Mouse (Mus musculus) myocyte (in vitro differentiated cells): ENCODE results near the gene Asb17. TPM values are rescaled to one million over a fixed set of nuclear protein-coding genes. Genes with fewer than 3 reads are reported as not detected.
"Not testable (repeated sequence)": the region's sequence is repeated elsewhere in the genome, so short reads cannot be mapped to it uniquely, and the experiment has no call there.

Experiments
- H3K27me3 ChIP-seq: one replicate; pipeline ENCODE4 v1.6.1; 2011; ENCODE audit not compliant: control insufficient read depth, insufficient read depth, insufficient read length
- H3K36me3 ChIP-seq: one replicate; pipeline ENCODE4 v1.6.1; 2011; ENCODE audit not compliant: control insufficient read depth, insufficient read depth
- H3K4me2 ChIP-seq: one replicate; pipeline ENCODE4 v1.6.1; 2011; ENCODE audit warnings: low read depth, control low read depth
- H3K4me3 ChIP-seq: one replicate; pipeline ENCODE4 v1.5.1; 2011; ENCODE audit warnings: mild to moderate bottlenecking, control low read depth, moderate library complexity
- H3K79me2 ChIP-seq: one replicate; pipeline ENCODE4 v1.6.1; 2011; ENCODE audit not compliant: control insufficient read depth, insufficient read depth
- H3ac ChIP-seq: one replicate; pipeline ENCODE4 v1.6.1; 2011; ENCODE audit not compliant: control insufficient read depth, insufficient read length
- CEBPB ChIP-seq: IDR thresholded peaks from 2 replicates; pipeline ENCODE4 v1.6.1; 2011; ENCODE audit warnings: mild to moderate bottlenecking, moderate library complexity; ENCODE audit not compliant: poor library complexity, insufficient read depth, severe bottlenecking
- E2F4 ChIP-seq: IDR thresholded peaks from one replicate; pipeline ENCODE4 v1.6.1; 2011; ENCODE audit warnings: mild to moderate bottlenecking, control low read depth, moderate library complexity; ENCODE audit not compliant: insufficient read depth
- MAX ChIP-seq: IDR thresholded peaks from one replicate; pipeline ENCODE4 v1.6.1; 2011; ENCODE audit warnings: low read depth, mild to moderate bottlenecking, control low read depth
- MYOD1 ChIP-seq, 3 experiments: IDR thresholded peaks; one replicate each; pipeline ENCODE4 v1.6.1; 2011; ENCODE audit warnings: control low read depth in 2 of 3, low read depth in 2 of 3, mild to moderate bottlenecking in 2 of 3, moderate library complexity in 1 of 3; ENCODE audit not compliant: insufficient read length in 2 of 3, control insufficient read depth in 1 of 3
- MYOG ChIP-seq, 3 experiments: IDR thresholded peaks; one replicate each; pipeline ENCODE4 v1.6.1; 2011; ENCODE audit warnings: control low read depth in 2 of 3, low read depth in 2 of 3, mild to moderate bottlenecking in 2 of 3; ENCODE audit not compliant: insufficient read length in 2 of 3, control insufficient read depth in 1 of 3, insufficient read depth in 1 of 3
- POLR2A ChIP-seq: IDR thresholded peaks from one replicate; pipeline ENCODE4 v1.6.1; 2011; ENCODE audit warnings: low read depth, mild to moderate bottlenecking, control low read depth, moderate library complexity; ENCODE audit not compliant: insufficient read length
- POLR2AphosphoS2 ChIP-seq: IDR thresholded peaks from one replicate; pipeline ENCODE4 v1.6.1; 2011; ENCODE audit warnings: low read depth, control low read depth; ENCODE audit not compliant: insufficient read length
- REST ChIP-seq: IDR thresholded peaks from one replicate; pipeline ENCODE4 v1.6.1; 2011; ENCODE audit warnings: mild to moderate bottlenecking, control low read depth, moderate library complexity; ENCODE audit not compliant: insufficient read depth, insufficient read length
- SRF ChIP-seq: IDR thresholded peaks from one replicate; pipeline ENCODE4 v1.6.1; 2011; ENCODE audit warnings: low read depth; ENCODE audit not compliant: control insufficient read depth, insufficient read length
- TCF12 ChIP-seq: IDR thresholded peaks from one replicate; pipeline ENCODE4 v1.6.1; 2011; ENCODE audit warnings: mild to moderate bottlenecking, control low read depth; ENCODE audit not compliant: poor library complexity, insufficient read depth, severe bottlenecking
- TCF3 ChIP-seq: IDR thresholded peaks from one replicate; pipeline ENCODE4 v1.6.1; 2011; ENCODE audit warnings: low read depth, control low read depth; ENCODE audit not compliant: insufficient read length
- USF1 ChIP-seq: IDR thresholded peaks from one replicate; pipeline ENCODE4 v1.6.1; 2011; ENCODE audit warnings: low read depth, mild to moderate bottlenecking, control low read depth, moderate library complexity
- polyA plus RNA-seq: library from polyadenylated mRNA; unstranded; fragments of >200 nt; fragmentation: generic; extraction: Trizol; gene quantifications from one replicate; pipeline ENCODE4 v1.2.1, GENCODE M21; 2012; ENCODE audit warnings: missing spikeins

Asb17 gene
- polyA plus RNA-seq, 1 experiment: not detected

- no peak overlapping the region for H3K4me2 ChIP-seq
- no peak overlapping the region for H3K4me3 ChIP-seq
- no peaks in the 10 kb centered on the region for H3K27me3 ChIP-seq
Measured at GRCm38 (mm10) chr3:153849368-153850015, 5.5 kb downstream of the Asb17 start.

GRCm38 (mm10) chr3:153850759-153851158 is 6.8 kb downstream of the Asb17 start:
- H3K36me3 ChIP-seq: no peaks in the 10 kb centered on the region
- H3K4me3 ChIP-seq: no peak overlapping the region
- TF ChIP-seq POLR2AphosphoS2 (no peak), TCF3 (no peak), MYOD1 (IDR thresholded peaks at IDR 0.05; ENCODE audit: control insufficient read depth in 1 of 3, insufficient read length in 2 of 3, low read depth in 2 of 3) (no peak), E2F4 (no peak), TCF12 (no peak), MAX (no peak), MYOG (IDR thresholded peaks at IDR 0.05; ENCODE audit: control insufficient read depth in 1 of 3, insufficient read depth in 1 of 3, insufficient read length in 2 of 3, low read depth in 2 of 3) (no peak), CEBPB (no peak), POLR2A (no peak), SRF (no peak), REST (no peak), USF1 (no peak)
- no peak overlapping the region for H3ac ChIP-seq
- no peaks in the 10 kb centered on the region for H3K27me3 ChIP-seq
- H3K4me2 ChIP-seq: no peak overlapping the region
- H3K79me2 ChIP-seq: no peaks in the 10 kb centered on the region

More at GRCm38 (mm10) chr3:153849368-153850015, 5.5 kb downstream of the Asb17 start:
- H3K36me3 ChIP-seq: no peaks in the 10 kb centered on the region
- no peaks in the 10 kb centered on the region for H3K79me2 ChIP-seq
- H3ac ChIP-seq: no peak overlapping the region
- TF ChIP-seq MYOG (IDR thresholded peaks at IDR 0.05; ENCODE audit: control insufficient read depth in 1 of 3, insufficient read depth in 1 of 3, insufficient read length in 2 of 3, low read depth in 2 of 3) (no peak), MAX (no peak), POLR2AphosphoS2 (no peak), E2F4 (no peak), REST (no peak), USF1 (no peak), SRF (no peak), TCF3 (no peak), CEBPB (no peak), MYOD1 (IDR thresholded peaks at IDR 0.05; ENCODE audit: control insufficient read depth in 1 of 3, insufficient read length in 2 of 3, low read depth in 2 of 3) (no peak), TCF12 (no peak), POLR2A (no peak)

GRCm38 (mm10) chr3:153852266-153852665 is 8.3 kb downstream of the Asb17 start:
- Histone ChIP-seq H3K79me2 (no peaks in the 10 kb centered on the region), H3K36me3 (no peaks in the 10 kb centered on the region), H3K27me3 (no peaks in the 10 kb centered on the region), H3K4me2 (no peak overlapping the region), H3ac (no peak overlapping the region), H3K4me3 (no peak overlapping the region)
- TF ChIP-seq REST (no peak), MAX (no peak), MYOD1 (IDR thresholded peaks at IDR 0.05; ENCODE audit: control insufficient read depth in 1 of 3, insufficient read length in 2 of 3, low read depth in 2 of 3) (no peak), POLR2A (no peak), E2F4 (no peak), USF1 (no peak), MYOG (IDR thresholded peaks at IDR 0.05; ENCODE audit: control insufficient read depth in 1 of 3, insufficient read depth in 1 of 3, insufficient read length in 2 of 3, low read depth in 2 of 3) (no peak), TCF3 (no peak), TCF12 (no peak), POLR2AphosphoS2 (no peak)

- Histone ChIP-seq H3K27me3 (no peaks in the 10 kb centered on the region), H3K79me2 (no peaks in the 10 kb centered on the region), H3K4me3 (no peak overlapping the region), H3ac (no peak overlapping the region), H3K36me3 (no peaks in the 10 kb centered on the region), H3K4me2 (no peak overlapping the region)
- TF ChIP-seq TCF3: no peak
Measured at GRCm38 (mm10) chr3:153858350-153859001, 14.5 kb downstream of the Asb17 start.

GRCm38 (mm10) chr3:153860392-153860791 is 16.4 kb downstream of the Asb17 start:
- H3K36me3 ChIP-seq, H3K4me2 ChIP-seq, H3ac ChIP-seq, H3K27me3 ChIP-seq, H3K79me2 ChIP-seq, H3K4me3 ChIP-seq: not testable (repeated sequence)
